Mouse (Mus musculus) CH12.LX (cell line): ENCODE data around the gene Astn2. TPM values are rescaled to one million over a fixed set of nuclear protein-coding genes. Genes with fewer than 3 reads are reported as not detected.

Experiments used
- DNase-seq: peaks from one replicate; pipeline ENCODE4 v3.0.0-alpha.2; 2013; ENCODE audit errors: extremely low read depth
- H3K27ac ChIP-seq: 2 replicates; pipeline ENCODE4 v1.5.1; 2012; ENCODE audit warnings: low read depth, mild to moderate bottlenecking, control low read depth, moderate library complexity; ENCODE audit not compliant: insufficient read depth
- H3K27me3 ChIP-seq: replicated peaks from 2 replicates; pipeline ENCODE3; 2012; ENCODE audit warnings: inconsistent platforms
- H3K36me3 ChIP-seq, 2 experiments: replicated peaks in 1 of 2; 2 replicates each; pipeline versions ENCODE3 to v1.6.1; 2012; ENCODE audit warnings: inconsistent platforms in 1 of 2, low read length in 1 of 2, mild to moderate bottlenecking in 1 of 2, mixed read lengths in 1 of 2, moderate library complexity in 1 of 2; ENCODE audit not compliant: control insufficient read depth in 1 of 2, insufficient read depth in 1 of 2
- H3K4me1 ChIP-seq, 2 experiments: 2 replicates each; pipeline ENCODE4 v1.6.1; 2012; ENCODE audit warnings: inconsistent platforms in 1 of 2, moderate library complexity in 1 of 2; ENCODE audit not compliant: insufficient read depth in 2 of 2, control insufficient read depth in 1 of 2
- H3K4me2 ChIP-seq: 2 replicates; pipeline ENCODE4 v1.6.1; 2012; ENCODE audit warnings: low read depth, mild to moderate bottlenecking, control low read depth; ENCODE audit not compliant: poor library complexity, insufficient read depth, severe bottlenecking
- H3K4me3 ChIP-seq, 3 experiments: fragments of 150-350 bp in 1 of 3; sonication (generic) in 1 of 3; replicated peaks in 1 of 3; 2 replicates each; pipeline versions ENCODE3 to v1.5.1; 2011 to 2012; ENCODE audit warnings: low read depth in 2 of 3, low read length in 2 of 3, mild to moderate bottlenecking in 2 of 3, moderate library complexity in 2 of 3, control low read depth in 1 of 3, improper control_type of control experiment in 1 of 3, inconsistent platforms in 1 of 3, mixed read lengths in 1 of 3; ENCODE audit not compliant: poor library complexity in 1 of 3
- H3K79me2 ChIP-seq: replicated peaks from 2 replicates; pipeline ENCODE4 v1.6.1; 2012; ENCODE audit warnings: mild to moderate bottlenecking, moderate library complexity; ENCODE audit not compliant: control insufficient read depth, poor library complexity, insufficient read depth, severe bottlenecking; ENCODE audit errors: extremely low read depth
- H3K9ac ChIP-seq: 2 replicates; pipeline ENCODE4 v1.6.1; 2012; ENCODE audit warnings: low read depth, mild to moderate bottlenecking, control low read depth, moderate library complexity; ENCODE audit not compliant: insufficient read depth
- H3K9me3 ChIP-seq: replicated peaks from 2 replicates; pipeline ENCODE3; 2012; ENCODE audit warnings: low read length, inconsistent platforms, mixed read lengths
- BHLHE40 ChIP-seq: IDR thresholded peaks from 2 replicates; pipeline ENCODE4 v1.6.1; 2011; ENCODE audit warnings: mild to moderate bottlenecking, low read depth, low read length, improper control_type of control experiment
- CHD1 ChIP-seq: IDR thresholded peaks from 2 replicates; pipeline ENCODE4 v1.6.1; 2012; ENCODE audit warnings: low read depth, low read length, improper control_type of control experiment, inconsistent platforms
- CHD2 ChIP-seq: IDR thresholded peaks from 2 replicates; pipeline ENCODE4 v1.6.1; 2011; ENCODE audit warnings: low read length, improper control_type of control experiment
- CTCF ChIP-seq, 2 experiments: IDR thresholded peaks in 1 of 2; conservative IDR thresholded peaks in 1 of 2; 2 replicates each; pipeline ENCODE4 v1.5.1; 2011 to 2012; ENCODE audit warnings: low read depth in 2 of 2, low read length in 2 of 2, improper control_type of control experiment in 1 of 2, inconsistent platforms in 1 of 2, mild to moderate bottlenecking in 1 of 2, moderate library complexity in 1 of 2
- E2F4 ChIP-seq: IDR thresholded peaks from 2 replicates; pipeline ENCODE4 v1.6.1; 2011; ENCODE audit warnings: low read depth, low read length, improper control_type of control experiment; ENCODE audit not compliant: insufficient replicate concordance
- ELF1 ChIP-seq: IDR thresholded peaks from 2 replicates; pipeline ENCODE4 v1.6.1; 2014; ENCODE audit warnings: low read depth, mild to moderate bottlenecking, inconsistent platforms, low read length, improper control_type of control experiment
- EP300 ChIP-seq: IDR thresholded peaks from 2 replicates; pipeline ENCODE4 v1.6.1; 2011; ENCODE audit warnings: low read length, improper control_type of control experiment
- ETS1 ChIP-seq: conservative IDR thresholded peaks from 2 replicates; pipeline ENCODE4 v1.6.1; 2012; ENCODE audit warnings: low read depth, mild to moderate bottlenecking, inconsistent platforms, low read length, improper control_type of control experiment, moderate library complexity
- GABPA ChIP-seq: IDR thresholded peaks from 2 replicates; pipeline ENCODE4 v1.6.1; 2012; ENCODE audit warnings: low read depth, low read length, improper control_type of control experiment, inconsistent platforms; ENCODE audit not compliant: insufficient replicate concordance
- JUN ChIP-seq: IDR thresholded peaks from 2 replicates; pipeline ENCODE4 v1.6.1; 2011; ENCODE audit warnings: low read depth, mild to moderate bottlenecking, low read length, improper control_type of control experiment, moderate library complexity; ENCODE audit not compliant: insufficient read depth
- JUND ChIP-seq: conservative IDR thresholded peaks from 2 replicates; pipeline ENCODE4 v1.6.1; 2011; ENCODE audit warnings: low read depth, low read length, improper control_type of control experiment
- KAT2A ChIP-seq: IDR thresholded peaks from 2 replicates; pipeline ENCODE4 v1.6.1; 2012; ENCODE audit warnings: low read length, improper control_type of control experiment, inconsistent platforms; ENCODE audit not compliant: insufficient replicate concordance
- MAX ChIP-seq: IDR thresholded peaks from 2 replicates; pipeline ENCODE4 v1.6.1; 2011; ENCODE audit warnings: low read length, improper control_type of control experiment
- MAZ ChIP-seq: IDR thresholded peaks from 2 replicates; pipeline ENCODE4 v1.6.1; 2012; ENCODE audit warnings: low read depth, mild to moderate bottlenecking, inconsistent platforms, low read length, improper control_type of control experiment, moderate library complexity
- MEF2A ChIP-seq: IDR thresholded peaks from 2 replicates; pipeline ENCODE4 v1.6.1; 2014; ENCODE audit warnings: low read depth, mild to moderate bottlenecking, inconsistent platforms, low read length, improper control_type of control experiment, borderline replicate concordance
- MXI1 ChIP-seq: IDR thresholded peaks from 2 replicates; pipeline ENCODE4 v1.6.1; 2011; ENCODE audit warnings: mild to moderate bottlenecking, low read depth, low read length, improper control_type of control experiment
- MYC ChIP-seq: IDR thresholded peaks from 2 replicates; pipeline ENCODE4 v1.6.1; 2011; ENCODE audit warnings: low read depth, mild to moderate bottlenecking, improper control_type of control experiment, low read length
- NELFE ChIP-seq: IDR thresholded peaks from 2 replicates; pipeline ENCODE4 v1.6.1; 2011; ENCODE audit warnings: low read depth, low read length, improper control_type of control experiment
- NRF1 ChIP-seq: IDR thresholded peaks from 2 replicates; pipeline ENCODE4 v1.6.1; 2014; ENCODE audit warnings: low read depth, mild to moderate bottlenecking, inconsistent platforms, low read length, improper control_type of control experiment, moderate library complexity
- POLR2AphosphoS2 ChIP-seq: IDR thresholded peaks from 2 replicates; pipeline ENCODE4 v1.6.1; 2011; ENCODE audit warnings: low read depth, low read length, improper control_type of control experiment
- RAD21 ChIP-seq: IDR thresholded peaks from 2 replicates; pipeline ENCODE4 v1.6.1; 2011; ENCODE audit warnings: low read depth, mild to moderate bottlenecking, low read length, improper control_type of control experiment, moderate library complexity
- TBP ChIP-seq: conservative IDR thresholded peaks from 2 replicates; pipeline ENCODE4 v1.6.1; 2011; ENCODE audit warnings: low read depth, low read length, improper control_type of control experiment
- UBTF ChIP-seq: IDR thresholded peaks from 2 replicates; pipeline ENCODE4 v1.6.1; 2012; ENCODE audit warnings: low read depth, mild to moderate bottlenecking, inconsistent platforms, low read length, improper control_type of control experiment, moderate library complexity
- USF1 ChIP-seq: IDR thresholded peaks from 2 replicates; pipeline ENCODE4 v1.6.1; 2014; ENCODE audit warnings: low read depth, mild to moderate bottlenecking, inconsistent platforms, low read length, improper control_type of control experiment
- ZC3H11A ChIP-seq: IDR thresholded peaks from 2 replicates; pipeline ENCODE4 v1.6.1; 2012; ENCODE audit warnings: low read depth, mild to moderate bottlenecking, inconsistent platforms, low read length, improper control_type of control experiment
- ZKSCAN1 ChIP-seq: IDR thresholded peaks from 2 replicates; pipeline ENCODE4 v1.6.1; 2012; ENCODE audit warnings: low read depth, inconsistent platforms, low read length, improper control_type of control experiment, borderline replicate concordance
- ZMIZ1 ChIP-seq: IDR thresholded peaks from 2 replicates; pipeline ENCODE4 v1.6.1; 2012; ENCODE audit warnings: low read depth, mild to moderate bottlenecking, inconsistent platforms, low read length, improper control_type of control experiment
- ZNF384 ChIP-seq: IDR thresholded peaks from 2 replicates; pipeline ENCODE4 v1.6.1; 2012; ENCODE audit warnings: low read depth, low read length, improper control_type of control experiment, inconsistent platforms
- dilution Hi-C: fragments of 300-500 bp; cut with MboI; formaldehyde crosslinking; loops from 2 replicates; pipeline ENCODE4 v1.14.3; 2020; ENCODE audit warnings: low sequenced_read_pairs; ENCODE audit not compliant: extremely low pct_unique_long_range_greater_than_20kb, extremely low pct_ligation_motif_present
- in situ Hi-C: fragments of 300-500 bp; cut with MboI; formaldehyde crosslinking; loops from 3 replicates; pipeline ENCODE4 v1.14.3; 2019; ENCODE audit warnings: low sequenced_read_pairs, low pct_ligation_motif_present, low pct_unique_long_range_greater_than_20kb, mixed read lengths
- polyA plus RNA-seq: library from polyadenylated mRNA; unstranded; fragments of >175 nt; gene quantifications from 2 replicates; pipeline ENCODE4 v1.2.1, GENCODE M21; 2012; ENCODE audit warnings: low read depth; ENCODE audit not compliant: insufficient read length
- total RNA-seq, 2 experiments: library from RNA; depleted of rRNA; stranded (reverse); fragments of 300-350 nt in 1 of 2; fragments of >200 nt in 1 of 2; gene quantifications; 2 replicates each; pipeline ENCODE4 v1.2.3; 2012 to 2014

Gene Astn2
- total and polyA plus RNA-seq, 3 experiments = not detected

GRCm38 (mm10) chr4:65396806-65397205 lies 1007.6 kb downstream of the Astn2 start:
- Histone ChIP-seq H3K9me3 (peaks cover 42% of the 10 kb centered on the region), H3K27ac (no peak overlapping the region), H3K36me3 (no peaks in the 10 kb centered on the region), H3K9ac (no peak overlapping the region), H3K79me2 (no peaks in the 10 kb centered on the region), H3K4me2 (no peak overlapping the region), H3K4me1 (no peaks in the 10 kb centered on the region), H3K4me3 (no peak overlapping the region), H3K27me3 (no peaks in the 10 kb centered on the region)
- DNase-seq = no peak
- dilution Hi-C loops = no loop called here
- TF ChIP-seq ZC3H11A (no peak), CHD1 (no peak), POLR2AphosphoS2 (no peak), MEF2A (no peak), ZKSCAN1 (no peak), NRF1 (no peak), ZNF384 (no peak), BHLHE40 (no peak), E2F4 (no peak), JUN (no peak), ZMIZ1 (no peak), NELFE (no peak), MAX (no peak), MAZ (no peak), EP300 (no peak), ELF1 (no peak), USF1 (no peak), MXI1 (no peak)
- in situ Hi-C loops = no loop called here

DNA sequence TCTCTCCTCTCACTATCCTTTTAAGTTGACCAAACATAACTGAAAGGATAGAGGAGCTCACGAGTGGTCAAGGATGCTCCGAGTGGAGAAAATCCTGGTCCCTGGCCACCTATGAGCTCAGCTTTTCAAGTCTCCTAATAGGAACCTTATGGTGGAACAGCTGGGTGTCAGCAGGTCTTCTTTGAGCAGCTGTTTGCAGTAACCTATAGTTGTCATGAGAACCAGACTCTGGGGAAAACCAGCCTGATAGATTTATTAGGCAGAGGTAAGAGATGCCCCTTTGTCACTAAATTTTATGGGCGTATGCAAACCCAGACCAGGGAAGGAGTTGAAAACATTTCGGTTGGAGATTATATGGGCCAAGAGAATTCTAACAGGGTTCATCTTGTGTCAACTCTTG lies 1013.4 kb downstream of the Astn2 start:
- H3K4me1 ChIP-seq = no peaks in the 10 kb centered on the region
- H3K36me3 ChIP-seq = no peaks in the 10 kb centered on the region
- H3K27ac ChIP-seq = no peak overlapping the region
- no peak overlapping the region for H3K4me3 ChIP-seq
- H3K4me2 ChIP-seq = no peak overlapping the region
- H3K9me3 ChIP-seq = peaks cover 46% of the 10 kb centered on the region
- no peak for DNase-seq
- dilution Hi-C loops (no loop called here), in situ Hi-C loops (no loop called here)
- H3K9ac ChIP-seq = no peak overlapping the region
- no peaks in the 10 kb centered on the region for H3K27me3 ChIP-seq
- TF ChIP-seq ETS1 = no peak
- no peak for TF ChIP-seq CHD2
- no peak for TF ChIP-seq NRF1
- no peak for TF ChIP-seq ZMIZ1
- TF ChIP-seq CHD1 = no peak
- no peak for TF ChIP-seq JUN
- TF ChIP-seq JUND = no peak
- no peak for TF ChIP-seq GABPA
- TF ChIP-seq RAD21 = no peak
- TF ChIP-seq MXI1 = no peak
- TF ChIP-seq UBTF = no peak
- TF ChIP-seq ELF1 = no peak
- TF ChIP-seq KAT2A = no peak
- TF ChIP-seq TBP = no peak
- TF ChIP-seq MAZ = no peak
- no peak for TF ChIP-seq POLR2AphosphoS2
- no peak for TF ChIP-seq ZKSCAN1
- no peak for TF ChIP-seq MYC
- TF ChIP-seq CTCF (conservative IDR thresholded peaks at IDR 0.05 in 1 of 2, IDR thresholded peaks at IDR 0.05 in 1 of 2; ENCODE audit: low read depth in 2 of 2, low read length in 2 of 2) = no peak
- H3K79me2 ChIP-seq = no peaks in the 10 kb centered on the region
